Mouse (Mus musculus) forelimb bud, embryonic 11.5 days (tissue): Measurements from ENCODE around the gene Gli2.

Source experiments
- DNase-seq: peaks from one replicate; pipeline ENCODE4 v3.0.0-alpha.2; 2012; ENCODE audit warnings: low read depth, low spot score

The Gli2 gene

DNA sequence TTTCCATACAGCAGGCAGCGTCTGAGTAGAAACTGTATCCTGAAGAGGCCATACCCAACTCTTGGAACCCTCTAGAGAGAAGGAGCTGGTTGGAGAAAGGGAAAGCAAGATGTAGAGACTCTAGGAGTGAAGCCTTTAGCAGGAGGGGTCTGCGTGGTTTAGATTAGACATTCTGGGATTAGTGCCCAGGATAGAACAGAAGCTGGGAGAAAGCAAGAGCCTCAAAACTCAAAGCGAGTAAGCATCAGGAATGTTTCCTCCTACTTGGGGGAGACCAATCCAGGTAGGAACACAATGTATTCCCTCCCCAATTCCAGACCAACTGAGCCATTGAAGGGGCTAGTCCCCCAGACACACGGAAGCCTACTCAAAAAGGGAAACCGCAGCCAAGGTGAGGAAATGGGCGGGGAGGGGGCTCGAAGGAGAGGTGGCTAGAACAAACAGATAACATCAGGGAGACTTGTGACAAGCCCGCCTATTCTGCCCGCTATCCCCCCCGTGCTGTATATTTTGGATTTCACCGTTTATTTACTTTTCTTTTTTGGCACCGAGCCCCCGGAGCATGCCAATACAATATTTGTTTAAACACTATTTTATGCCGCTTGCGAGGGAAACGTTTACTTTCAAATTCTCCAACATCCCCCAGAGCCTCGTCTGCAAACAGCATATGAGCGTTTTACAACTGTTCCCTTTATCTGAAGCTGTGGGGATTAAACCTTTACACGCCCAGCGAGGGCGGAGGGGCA, 2.1 kb downstream of the Gli2 start:
- no peak for DNase-seq

DNA sequence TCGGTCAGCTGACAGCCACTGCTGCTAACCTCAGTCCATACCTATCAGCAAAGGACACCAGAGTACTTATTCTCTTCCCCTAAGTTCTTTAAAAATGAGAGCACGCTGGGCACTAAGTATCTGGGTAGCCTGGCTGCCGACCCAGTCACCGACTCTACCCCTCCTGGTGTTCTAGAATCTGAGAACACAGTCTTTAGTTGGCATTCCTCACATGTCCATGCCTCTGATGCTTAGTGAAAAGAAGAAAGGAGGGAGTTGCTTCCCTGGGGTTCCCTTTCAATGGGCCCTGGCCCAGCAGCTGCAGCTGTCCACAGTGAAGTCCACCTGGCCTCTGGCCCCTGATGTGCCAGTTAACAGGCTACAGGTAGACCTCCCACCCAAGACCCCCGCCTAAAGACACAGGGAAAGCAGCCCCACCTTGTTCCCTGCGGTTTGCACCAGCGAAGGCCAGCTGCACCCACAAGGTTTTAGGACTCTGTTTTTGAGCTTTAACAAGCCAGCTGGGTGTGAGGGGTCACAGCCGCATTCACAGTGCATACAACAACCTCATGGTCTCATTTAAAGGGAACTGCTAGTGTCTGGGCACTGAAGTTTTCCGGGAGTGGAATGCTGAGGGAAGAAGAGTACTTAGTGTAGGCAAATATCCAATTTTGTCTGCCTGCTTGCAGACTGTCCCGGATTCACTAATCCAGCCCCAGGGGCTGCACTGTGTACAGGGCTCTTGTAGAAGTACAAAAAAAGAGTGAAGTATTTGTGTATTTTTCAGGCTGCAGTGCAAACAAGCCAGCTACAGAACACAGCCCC, 3.4 kb downstream of the Gli2 start:
- no peak for DNase-seq

DNA sequence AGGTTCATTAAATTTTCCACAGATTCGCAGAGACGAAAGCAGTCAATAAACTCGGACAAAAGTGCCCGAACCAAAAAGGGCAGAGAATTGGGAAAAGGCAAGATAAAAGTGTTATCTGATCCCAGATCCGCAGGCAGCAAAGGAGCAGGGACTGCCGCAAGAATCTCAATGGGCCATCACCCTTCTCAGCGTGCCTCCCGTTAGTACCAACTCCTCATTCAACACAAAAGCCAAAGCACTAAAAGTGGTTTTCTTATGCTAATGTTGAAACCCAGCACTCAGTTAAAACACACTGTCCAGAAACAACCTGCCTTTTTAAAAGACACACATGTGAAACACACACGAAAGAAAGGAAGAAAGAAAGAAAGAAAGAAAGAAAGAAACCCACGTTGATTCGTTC, 4.4 kb downstream of the Gli2 start:
- no peak for DNase-seq

DNA sequence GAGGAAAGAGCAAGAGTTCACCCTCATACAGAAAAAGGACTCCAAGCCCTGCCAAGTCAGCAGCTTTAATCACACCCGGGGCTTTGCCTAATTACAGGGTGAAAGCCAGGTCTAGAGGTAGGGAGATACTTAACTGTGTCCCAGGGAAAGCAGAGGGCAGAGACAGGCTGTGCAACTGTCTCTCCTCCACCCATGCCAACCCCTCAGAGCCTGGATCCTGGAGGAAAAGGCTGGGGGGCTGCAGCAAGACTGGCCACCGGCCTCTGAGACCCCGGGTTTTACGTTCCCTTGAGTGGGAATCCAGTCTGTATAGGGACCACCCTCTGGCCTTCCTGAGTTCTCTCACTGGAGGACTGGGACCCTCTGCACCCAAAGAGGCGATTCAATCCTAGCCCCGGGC, 4.9 kb downstream of the Gli2 start:
- no peak for DNase-seq

DNA sequence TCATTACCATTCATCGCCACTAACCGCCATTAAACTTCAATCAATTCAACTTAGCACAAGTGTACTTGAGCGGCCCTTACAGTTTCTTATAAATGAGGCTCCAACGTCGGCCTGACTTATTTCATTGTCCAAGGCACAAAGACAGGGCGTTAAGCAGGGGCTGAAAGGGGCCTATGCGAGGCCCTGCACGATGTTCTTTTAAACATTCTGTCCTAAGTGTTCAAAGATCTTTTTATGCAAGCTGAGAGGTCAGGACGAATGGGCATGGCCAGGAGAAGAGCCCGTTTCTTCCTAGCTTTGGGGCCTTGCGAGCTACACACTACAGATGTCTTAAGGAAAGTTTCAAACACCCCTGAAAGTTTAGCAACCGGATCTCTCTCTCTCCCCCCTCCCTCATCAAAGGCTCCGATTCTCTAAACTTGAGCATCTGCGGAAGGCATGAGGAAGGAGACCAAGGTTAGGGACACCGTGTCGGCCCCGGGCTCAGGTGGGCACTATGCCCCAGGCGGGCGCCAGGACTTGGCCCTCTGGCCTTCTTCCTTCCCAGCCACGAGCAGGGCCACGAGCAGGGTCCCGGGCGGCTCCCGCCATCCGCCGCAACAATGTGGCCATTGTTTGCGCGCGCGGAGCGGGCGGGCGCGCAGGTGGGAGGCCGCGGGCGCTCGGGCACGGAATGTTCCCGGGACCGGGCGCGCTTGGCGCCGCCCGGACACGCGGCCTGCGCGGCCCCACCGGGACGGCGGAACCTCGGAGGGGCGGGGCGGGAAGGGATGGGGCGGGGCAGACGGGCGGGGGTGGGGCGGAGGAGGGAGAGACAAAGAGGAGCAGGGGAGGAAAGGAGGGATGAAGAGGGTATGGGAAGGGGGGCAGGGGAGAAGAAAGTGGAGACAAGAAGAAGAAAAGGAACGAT, 5.7 kb downstream of the Gli2 start:
- DNase-seq, result peak; percentile 62

DNA sequence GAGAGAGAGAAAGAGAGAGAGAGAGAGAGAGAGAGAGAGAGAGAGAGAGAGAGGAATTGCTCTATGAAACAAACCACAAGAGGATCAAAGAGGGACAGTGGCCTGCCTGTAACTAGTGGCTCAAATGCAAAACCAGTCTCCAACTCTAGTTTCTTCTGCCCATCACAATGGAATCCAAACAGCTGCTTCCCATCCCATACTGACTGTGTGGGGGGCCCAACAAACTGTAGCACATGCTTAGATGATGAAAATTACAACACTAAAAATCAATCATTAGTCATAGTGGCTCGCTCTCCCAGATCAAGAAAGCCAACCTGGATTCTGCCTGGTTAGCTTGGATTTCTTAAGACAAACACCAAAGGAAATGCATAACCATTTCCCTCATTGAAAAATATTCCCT, 15.0 kb downstream of the Gli2 start:
- DNase-seq, result no peak

DNA sequence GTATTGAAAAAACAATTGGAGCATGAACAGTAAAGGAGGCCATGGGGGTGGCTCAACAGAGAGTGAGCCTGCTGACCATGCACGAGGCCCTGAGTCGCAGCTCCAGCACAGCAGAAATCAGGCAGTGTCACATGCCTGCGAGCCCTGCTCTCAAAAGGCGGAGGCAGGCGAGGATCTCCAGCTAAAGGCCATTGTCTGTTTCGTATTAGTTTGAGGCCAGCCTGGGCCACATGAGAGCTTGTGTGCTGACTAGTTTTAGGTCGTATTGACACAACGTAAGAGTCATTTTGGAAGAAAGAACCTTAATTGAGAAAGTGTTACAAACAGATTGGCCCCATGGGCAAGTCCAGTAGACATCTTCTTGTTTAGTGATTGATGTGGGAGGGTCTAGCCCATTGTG, 17.5 kb downstream of the Gli2 start:
- DNase-seq, result no peak

DNA sequence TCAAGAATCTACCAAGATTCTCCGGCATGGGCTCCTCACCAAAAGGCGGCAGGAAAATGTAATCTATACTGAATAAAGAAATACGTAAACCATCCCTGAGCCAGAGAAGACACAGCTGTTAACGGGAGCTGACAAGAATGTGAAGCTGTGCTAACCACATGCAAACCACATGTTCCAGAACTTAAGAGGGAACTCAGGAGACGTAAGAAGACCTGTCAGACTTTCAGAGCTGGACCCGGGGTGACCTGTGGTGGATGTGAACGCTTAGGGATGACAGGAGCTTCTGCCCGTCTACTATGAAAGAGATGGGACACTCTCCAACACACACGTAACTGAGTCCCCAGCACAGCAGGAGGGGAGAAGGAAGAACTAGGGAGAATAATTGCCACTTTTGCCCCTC, 18.1 kb downstream of the Gli2 start:
- peak; percentile 57 for DNase-seq

DNA sequence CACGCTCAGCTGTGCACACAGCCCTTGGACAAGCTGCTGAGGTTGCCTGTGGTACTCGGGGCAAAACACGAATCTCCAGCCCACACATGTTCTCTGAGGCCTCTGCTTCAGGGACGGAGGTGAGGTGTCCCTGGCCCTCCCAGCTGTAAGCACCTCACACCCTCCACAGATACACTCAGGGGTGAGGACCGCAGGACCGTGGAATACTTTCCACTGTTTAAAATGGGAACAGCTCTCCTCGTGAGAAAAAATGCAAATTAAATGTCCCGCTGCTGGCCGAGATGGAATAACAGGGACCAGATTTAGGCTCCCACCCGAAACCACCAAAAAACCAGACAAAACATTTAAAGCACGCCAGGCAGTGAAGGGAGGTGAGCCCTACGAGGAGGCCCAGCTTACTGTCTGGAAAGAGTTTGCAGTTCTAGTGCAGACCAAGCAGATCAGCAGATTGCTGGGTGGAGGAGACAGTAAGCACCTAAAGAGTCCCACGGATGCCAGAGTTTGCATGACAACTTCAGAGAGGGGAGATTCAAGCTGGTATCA, 19.2 kb downstream of the Gli2 start:
- no peak for DNase-seq

DNA sequence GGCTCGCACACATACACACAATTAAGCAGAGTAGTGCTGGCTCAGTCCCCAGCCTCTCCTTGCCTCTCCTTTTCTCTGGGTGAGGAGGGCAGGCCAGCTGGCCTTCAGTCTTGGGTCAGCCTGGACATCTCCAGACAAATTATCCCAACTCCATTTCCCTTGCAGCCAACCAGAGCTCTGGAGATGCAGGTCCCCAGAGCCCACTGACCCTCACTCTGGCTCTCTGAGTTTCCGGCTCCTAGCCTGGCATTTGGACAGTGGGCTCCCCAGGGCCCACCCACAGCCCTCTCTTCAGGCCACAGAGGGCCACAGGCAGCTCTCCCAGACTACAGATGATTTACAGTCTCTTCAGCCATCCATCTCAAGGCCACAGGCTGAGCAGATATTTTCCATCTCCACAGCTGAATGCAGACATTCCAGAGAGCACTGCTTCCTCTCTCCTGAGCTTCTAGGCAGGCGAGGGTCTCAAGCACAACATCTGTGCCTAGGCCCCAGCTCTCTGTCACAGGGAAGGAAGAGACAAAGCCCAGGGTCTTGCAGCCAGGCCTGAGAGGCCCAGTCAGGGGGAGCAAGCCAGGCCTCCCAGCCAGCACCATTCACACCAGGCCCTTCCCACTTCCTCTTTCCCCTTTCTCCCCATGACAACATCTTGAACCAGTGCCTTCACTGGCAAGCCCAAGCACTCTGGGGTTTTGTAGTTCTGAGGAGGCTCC, 19.8 kb downstream of the Gli2 start:
- peak; percentile 71 for DNase-seq

DNA sequence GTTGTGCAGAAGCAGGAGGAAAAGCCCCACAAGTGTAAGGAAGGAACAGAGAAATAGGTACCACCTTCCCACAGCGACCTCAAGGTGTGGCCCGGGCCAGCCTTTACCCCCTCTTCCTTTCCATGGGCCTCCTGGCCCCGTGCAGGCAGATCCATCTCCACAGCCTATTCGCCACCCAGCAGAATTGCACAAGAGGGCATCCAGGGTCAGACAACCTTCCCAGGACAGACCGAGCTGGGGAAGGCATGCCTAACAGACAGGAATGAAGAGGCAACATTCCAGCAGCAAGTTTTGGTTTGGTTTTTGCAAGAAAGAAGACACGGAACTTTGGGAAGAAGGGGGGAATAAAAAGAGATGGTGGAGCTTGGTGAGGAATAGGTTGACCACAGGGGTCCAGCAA, 22.2 kb downstream of the Gli2 start:
- no peak for DNase-seq

DNA sequence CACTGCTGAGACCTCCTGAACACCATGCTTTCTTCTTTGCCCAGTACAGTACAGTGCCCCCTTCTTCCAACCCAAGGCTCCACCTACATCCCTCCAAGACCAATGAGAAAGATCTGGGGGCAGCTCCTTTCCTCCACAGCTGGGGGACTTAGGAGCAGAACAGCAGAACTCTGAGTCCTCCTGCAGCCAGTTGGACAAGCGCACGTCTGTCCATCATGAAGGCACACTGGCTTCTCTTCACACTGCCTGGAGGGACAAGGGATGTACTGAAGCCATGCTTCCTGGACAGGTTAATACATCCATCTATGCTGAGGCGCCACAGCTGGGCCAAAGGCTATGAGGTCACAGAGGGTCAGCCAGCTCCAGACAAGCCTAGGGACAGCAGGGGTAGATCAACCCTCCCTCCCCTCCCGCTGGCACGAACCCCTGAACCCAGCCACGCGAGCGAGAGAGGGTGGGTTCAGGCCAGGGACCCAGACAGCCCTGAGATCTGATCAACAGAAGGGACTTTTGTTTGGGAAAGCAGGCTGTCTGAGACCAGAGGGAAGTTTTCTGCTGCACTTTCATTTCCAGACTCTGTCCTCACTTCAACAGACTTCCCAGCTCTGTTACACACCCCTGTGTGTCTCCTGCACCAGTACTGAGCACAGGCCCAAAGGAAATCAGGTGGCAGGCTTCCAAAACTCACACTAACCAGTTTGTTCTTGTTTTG, 27.6 kb downstream of the Gli2 start:
- no peak for DNase-seq

DNA sequence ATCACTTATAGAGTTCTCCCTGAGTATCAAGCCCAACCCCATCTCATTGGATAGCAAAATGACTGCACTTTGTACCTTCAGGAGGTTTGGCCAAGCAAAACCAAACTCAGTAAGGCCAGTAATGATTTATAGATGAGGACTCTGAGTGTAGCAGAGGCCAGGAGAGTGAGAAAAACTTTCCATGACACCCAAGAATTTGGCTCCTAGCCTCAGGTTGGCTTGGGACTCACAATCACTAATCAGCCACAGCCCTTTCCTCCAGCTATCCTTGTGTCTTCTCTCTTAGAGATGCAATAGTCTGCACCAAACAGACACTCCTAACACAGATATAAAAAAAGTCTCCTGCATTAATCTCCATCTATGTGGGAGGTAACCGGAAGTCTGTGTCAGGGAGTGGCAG, 31.1 kb downstream of the Gli2 start:
- no peak for DNase-seq

DNA sequence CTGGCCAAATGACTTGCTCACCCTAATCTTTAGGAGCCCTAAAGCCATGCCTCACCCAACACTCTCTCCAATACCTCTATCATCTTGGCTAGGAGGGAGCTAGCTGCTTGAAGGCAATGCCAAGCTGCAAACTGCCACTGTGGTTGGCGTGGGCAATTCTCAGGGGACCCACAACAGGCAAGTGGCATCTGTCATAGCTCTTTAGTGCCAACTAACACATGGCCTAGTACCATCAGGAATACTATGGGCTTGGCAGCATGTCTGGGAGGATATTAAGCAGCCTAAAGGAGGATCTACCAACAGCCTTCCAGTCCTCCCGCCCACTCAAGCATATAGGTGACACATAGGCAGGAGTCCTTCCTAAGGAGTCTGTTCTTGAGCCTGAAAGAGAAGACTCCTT, 33.3 kb downstream of the Gli2 start:
- no peak for DNase-seq

DNA sequence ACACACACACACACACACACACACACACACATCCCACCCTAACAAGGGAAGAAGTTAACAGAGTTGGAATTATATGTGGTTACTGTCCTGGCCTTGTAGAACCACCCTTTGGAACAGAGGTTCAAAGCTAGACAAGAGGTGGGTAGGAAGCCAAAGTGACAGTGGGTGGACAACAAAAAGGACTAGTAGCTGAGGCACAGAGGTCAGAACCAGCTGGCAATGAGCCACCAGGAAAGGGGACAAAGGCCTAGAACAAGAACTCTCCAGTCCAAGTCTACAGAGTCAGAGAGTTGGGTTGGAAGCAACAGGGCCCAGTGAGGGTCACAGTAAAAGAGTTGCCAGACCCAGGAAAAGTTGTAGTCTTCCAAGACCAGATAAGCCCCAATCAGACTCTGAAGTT, 34.4 kb downstream of the Gli2 start:
- no peak for DNase-seq

DNA sequence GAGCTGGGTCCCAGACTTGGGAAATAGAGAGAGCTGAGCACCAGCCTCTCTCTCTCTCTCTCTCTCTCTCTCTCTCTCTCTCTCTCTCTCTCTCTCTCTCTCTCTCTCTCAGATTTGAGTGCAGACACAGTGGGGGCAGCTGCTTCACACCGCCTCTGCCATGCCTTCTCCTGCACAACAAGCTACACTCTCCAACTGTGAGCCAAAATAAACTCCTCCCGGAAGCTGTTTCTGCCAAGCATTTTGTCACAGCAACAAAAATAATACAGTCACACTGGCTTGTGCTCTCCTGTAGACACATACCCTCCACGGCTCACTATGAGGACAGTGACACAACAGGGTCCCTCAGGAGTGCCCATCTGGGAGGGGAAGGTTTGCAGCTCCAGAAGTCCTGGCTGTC, 36.6 kb downstream of the Gli2 start:
- no peak for DNase-seq

DNA sequence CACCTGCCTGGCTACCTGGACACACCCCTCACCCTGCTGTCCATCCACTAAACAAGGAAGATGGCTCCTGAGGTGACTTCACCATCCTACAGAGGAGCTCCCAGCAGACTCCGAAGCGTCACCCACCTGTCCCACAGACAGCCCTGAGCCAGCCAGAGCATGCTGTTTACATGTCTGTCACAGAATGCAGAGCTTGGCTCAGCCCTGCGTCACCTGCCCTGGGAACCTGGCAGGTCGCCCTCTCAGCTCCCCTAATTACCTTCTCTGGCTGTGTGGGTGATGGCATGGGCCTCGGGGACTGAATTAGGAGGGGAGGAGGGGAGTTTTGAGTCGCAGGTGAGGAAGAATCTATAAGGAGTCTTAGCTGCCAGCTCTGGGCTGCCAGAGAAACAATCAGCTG, 38.3 kb downstream of the Gli2 start:
- no peak for DNase-seq

DNA sequence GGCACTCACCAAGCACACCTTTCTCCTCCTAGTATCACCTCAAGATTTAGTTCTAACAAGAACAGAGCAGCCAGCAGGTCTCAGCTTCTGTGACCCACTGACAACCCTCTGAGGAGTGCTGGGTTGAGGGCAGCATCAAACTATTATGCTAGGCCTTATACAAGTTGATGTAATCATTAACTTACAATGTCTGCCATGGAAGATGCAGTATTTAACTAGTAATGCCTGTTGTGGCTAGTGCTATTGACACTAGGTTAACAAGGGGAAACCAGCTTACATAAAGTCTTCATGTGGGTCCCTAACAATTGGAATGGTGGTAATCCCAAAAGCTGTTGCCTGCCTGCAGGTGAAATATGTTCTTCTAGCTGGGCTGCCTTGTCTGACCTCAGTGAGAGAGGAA, 44.5 kb downstream of the Gli2 start:
- DNase-seq, result no peak

DNA sequence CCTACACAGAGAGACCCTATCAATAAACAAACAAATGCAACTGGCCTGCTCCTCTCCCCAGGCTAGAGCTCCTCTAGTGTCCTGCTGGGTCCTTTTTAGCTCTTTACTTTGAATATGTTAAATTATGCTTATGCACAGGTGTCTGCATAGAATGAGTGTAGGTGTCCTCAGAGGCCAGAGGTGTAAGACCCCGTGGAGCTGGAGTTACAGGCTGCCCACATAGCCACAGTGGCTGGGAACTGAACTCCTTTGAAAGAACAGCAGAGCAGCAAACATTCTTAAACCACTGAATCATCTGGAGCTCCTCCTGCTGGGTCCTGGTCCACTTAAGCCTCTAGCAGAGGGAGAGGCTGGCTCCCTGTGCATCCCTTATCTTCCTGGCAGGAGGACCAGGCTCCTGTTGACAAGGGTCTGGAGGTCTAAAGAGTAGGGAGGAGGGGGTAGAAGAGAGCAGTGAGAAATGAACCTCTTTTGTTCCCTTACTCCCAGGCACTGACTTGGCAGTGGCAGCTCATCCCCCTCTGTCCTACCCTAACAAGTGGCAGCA, 49.5 kb downstream of the Gli2 start:
- no peak for DNase-seq

DNA sequence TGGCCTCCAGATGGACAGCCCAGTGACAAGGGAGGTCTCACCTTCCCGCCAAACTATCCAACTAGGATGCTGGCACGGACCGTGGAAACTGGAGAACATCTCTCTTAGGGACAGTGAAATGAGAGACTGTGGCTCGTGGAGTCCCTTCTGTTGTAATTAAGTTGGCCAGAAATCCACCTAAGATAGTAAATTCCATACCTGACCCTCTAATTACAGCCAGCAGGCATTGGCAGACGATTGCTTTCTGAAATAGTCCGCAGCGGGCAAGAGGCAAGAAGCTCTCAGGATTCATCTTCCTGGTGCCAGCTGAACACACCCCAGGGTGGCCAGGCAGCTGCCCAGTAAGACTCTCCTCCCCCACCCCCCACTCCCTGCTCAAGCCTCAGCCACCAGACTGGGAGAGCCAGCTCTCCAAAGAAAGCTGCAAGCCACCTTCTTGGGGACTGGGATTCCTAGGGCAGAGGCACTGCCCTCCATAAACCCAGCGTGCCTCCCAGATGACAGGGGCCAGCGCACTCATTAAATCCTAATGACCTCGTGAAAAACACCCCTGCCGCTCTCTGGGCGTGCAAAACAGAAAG, 51.9 kb downstream of the Gli2 start:
- peak; percentile 68 for DNase-seq
